Mouse (Mus musculus) cerebellum, postnatal 10 days (tissue): ENCODE measurements at regions not wholly inside any gene's neighbourhood (a gene's known extent, or its start where the extent isn't known, plus 50 kb on each side); places are given as distances from the start of the nearest gene placed in this dataset.

Source experiments
- DNase-seq, 2 experiments: peaks; one replicate each; pipeline ENCODE4 v3.0.0; 2021; ENCODE audit warnings: mixed read lengths in 2 of 2

- DNase-seq = no peak
Measured at GRCm38 (mm10) chr6:138956461-138957072, 298.2 kb upstream of the Igbp1b start.

- DNase-seq = peak in 1 of 2 experiments; percentile 4
Measured at GRCm38 (mm10) chr6:138950888-138951287, 292.5 kb upstream of the Igbp1b start.

GRCm38 (mm10) chr6:138946632-138947031 lies 288.3 kb upstream of the Igbp1b start:
- no peak for DNase-seq

- peak in 1 of 2 experiments; percentile 13 for DNase-seq
Measured at GRCm38 (mm10) chr6:138945432-138945831, 287.1 kb upstream of the Igbp1b start.

- DNase-seq = peak in 1 of 2 experiments; percentile 14
Measured at GRCm38 (mm10) chr6:138920161-138920560, 261.8 kb upstream of the Igbp1b start.

- no peak for DNase-seq
Measured at GRCm38 (mm10) chr6:138919531-138919930, 261.2 kb upstream of the Igbp1b start.

- peak; percentile 89 to 95 for DNase-seq
Measured at GRCm38 (mm10) chr6:138914981-138915380, 256.6 kb upstream of the Igbp1b start.

GRCm38 (mm10) chr6:138873610-138874009 lies 215.3 kb upstream of the Igbp1b start:
- DNase-seq = peak; percentile 30 to 36

- DNase-seq = peak; percentile 26 to 55
Measured at GRCm38 (mm10) chr6:138872495-138873415, 214.4 kb upstream of the Igbp1b start.

GRCm38 (mm10) chr6:138838043-138838442 lies 179.7 kb upstream of the Igbp1b start:
- DNase-seq = peak in 1 of 2 experiments; percentile 8

- DNase-seq = no peak
Measured at GRCm38 (mm10) chr6:138834876-138835275, 176.5 kb upstream of the Igbp1b start.

- DNase-seq = no peak
Measured at GRCm38 (mm10) chr6:138801835-138802234, 143.5 kb upstream of the Igbp1b start.

- peak; percentile 43 to 68 for DNase-seq
Measured at GRCm38 (mm10) chr6:138800836-138801740, 142.7 kb upstream of the Igbp1b start.

- no peak for DNase-seq
Measured at GRCm38 (mm10) chr6:138794706-138795105, 136.4 kb upstream of the Igbp1b start.

- DNase-seq = no peak
Measured at GRCm38 (mm10) chr6:138792802-138793201, 134.5 kb upstream of the Igbp1b start.

GRCm38 (mm10) chr6:138782907-138783306 lies 124.6 kb upstream of the Igbp1b start:
- DNase-seq = no peak

- DNase-seq = no peak
Measured at GRCm38 (mm10) chr6:138782470-138782869, 124.1 kb upstream of the Igbp1b start.

- DNase-seq = no peak
Measured at GRCm38 (mm10) chr6:138761991-138762390, 103.6 kb upstream of the Igbp1b start.

- DNase-seq = no peak
Measured at GRCm38 (mm10) chr6:138754955-138755303, 96.6 kb upstream of the Igbp1b start.

GRCm38 (mm10) chr6:138754302-138754954 lies 96.1 kb upstream of the Igbp1b start:
- DNase-seq = no peak

GRCm38 (mm10) chr6:138717698-138718097 lies 59.4 kb upstream of the Igbp1b start:
- no peak for DNase-seq
